Mouse (Mus musculus): ENCODE data around the gene Pbx2. TPM values are rescaled to one million over a fixed set of nuclear protein-coding genes. Genes with fewer than 3 reads are reported as not detected.

Pbx2 gene
- polyA plus RNA-seq, 1 experiment from 2014 or later: 12.8 TPM

DNA sequence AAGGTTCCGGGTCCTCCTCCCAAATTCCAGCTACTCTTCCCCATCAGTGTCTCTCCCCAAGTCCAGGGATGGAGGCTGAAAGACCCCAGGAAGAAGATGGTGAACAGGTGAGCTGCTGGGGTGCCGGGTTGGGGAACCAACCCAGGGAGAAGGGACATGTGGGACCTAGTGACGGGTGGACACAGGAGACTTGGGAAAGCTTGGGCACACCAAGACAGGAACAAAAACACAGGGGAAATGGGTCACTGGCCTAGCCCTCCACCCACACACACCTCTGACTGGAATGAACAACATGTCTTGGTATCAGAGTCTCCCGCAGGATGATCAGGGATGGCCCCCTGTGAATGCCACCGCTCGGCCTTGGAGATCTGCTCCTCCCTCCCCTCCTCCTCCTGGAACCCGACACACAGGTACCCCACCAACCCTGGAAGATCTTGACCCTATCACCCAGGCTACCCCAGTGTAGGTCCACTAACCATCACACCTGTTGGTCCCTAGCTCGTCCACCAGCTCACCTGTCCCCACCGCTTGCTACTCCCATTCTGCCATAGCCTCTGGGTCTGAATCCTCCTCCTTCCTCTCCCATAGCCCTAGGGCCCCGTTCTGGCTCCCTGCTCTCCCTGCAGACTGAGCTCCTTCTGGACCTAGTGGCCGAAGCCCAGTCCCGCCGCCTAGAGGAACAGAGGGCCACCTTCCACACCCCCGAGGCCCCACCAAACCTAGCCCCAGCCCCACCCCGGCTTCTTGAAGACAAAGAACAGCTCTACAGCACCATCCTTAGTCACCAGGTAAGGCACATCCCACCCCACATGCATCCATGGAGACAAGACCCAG lies 695 bp upstream of the Pbx2 start:
- Histone ChIP-seq H3K9me3 (ENCODE audit: control insufficient read depth, low read length) (no peaks in the 10 kb centered on the region), H3K4me3 (replicated peaks; ENCODE audit: low read depth, low read length) (no peak overlapping the region), H3K27ac (replicated peaks; ENCODE audit: low read depth, low read length) (peak overlapping the region; percentile 99; the same call in 1 of the 2 replicates), H3K4me2 (ENCODE audit: low read length) (peak overlapping the region; percentile 97), H3K4me1 (ENCODE audit: control insufficient read depth, insufficient read depth, low read length) (peaks cover 55% of the 10 kb centered on the region), H3K27me3 (ENCODE audit: control insufficient read depth, insufficient read depth, low read length) (no peaks in the 10 kb centered on the region), H3K9ac (replicated peaks; ENCODE audit: low read length) (no peak overlapping the region), H3K36me3 (ENCODE audit: control insufficient read depth, insufficient read depth, low read length) (peaks cover 11% of the 10 kb centered on the region)
- 67% methylated on average over 15 of the region's 15 CpGs for WGBS
- ATAC-seq (ENCODE audit: low FRiP score, low TSS enrichment): no peak
- DNase-seq: no peak

DNA sequence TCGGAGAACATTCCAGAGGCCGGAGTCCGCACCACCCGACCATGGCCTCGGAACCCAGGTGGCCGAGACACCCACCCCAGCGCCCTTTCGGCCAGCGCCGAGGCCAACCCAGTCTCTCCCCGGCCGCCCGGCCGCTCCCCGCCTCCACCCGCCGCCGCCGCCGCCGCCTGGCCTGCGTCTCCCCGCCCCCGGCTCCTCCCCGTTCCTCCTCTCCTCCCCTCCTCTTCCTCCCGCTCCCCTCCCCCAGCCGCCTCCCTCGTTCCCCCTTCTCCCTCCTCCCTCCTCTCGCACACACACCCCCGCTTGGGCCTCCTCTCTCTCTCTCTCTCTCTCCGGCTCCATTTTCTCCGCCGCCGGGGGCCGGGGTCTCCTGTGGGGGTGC lies 919 bp downstream of the Pbx2 start:
- WGBS: under 1% methylated on average over 31 of the region's 35 CpGs

DNA sequence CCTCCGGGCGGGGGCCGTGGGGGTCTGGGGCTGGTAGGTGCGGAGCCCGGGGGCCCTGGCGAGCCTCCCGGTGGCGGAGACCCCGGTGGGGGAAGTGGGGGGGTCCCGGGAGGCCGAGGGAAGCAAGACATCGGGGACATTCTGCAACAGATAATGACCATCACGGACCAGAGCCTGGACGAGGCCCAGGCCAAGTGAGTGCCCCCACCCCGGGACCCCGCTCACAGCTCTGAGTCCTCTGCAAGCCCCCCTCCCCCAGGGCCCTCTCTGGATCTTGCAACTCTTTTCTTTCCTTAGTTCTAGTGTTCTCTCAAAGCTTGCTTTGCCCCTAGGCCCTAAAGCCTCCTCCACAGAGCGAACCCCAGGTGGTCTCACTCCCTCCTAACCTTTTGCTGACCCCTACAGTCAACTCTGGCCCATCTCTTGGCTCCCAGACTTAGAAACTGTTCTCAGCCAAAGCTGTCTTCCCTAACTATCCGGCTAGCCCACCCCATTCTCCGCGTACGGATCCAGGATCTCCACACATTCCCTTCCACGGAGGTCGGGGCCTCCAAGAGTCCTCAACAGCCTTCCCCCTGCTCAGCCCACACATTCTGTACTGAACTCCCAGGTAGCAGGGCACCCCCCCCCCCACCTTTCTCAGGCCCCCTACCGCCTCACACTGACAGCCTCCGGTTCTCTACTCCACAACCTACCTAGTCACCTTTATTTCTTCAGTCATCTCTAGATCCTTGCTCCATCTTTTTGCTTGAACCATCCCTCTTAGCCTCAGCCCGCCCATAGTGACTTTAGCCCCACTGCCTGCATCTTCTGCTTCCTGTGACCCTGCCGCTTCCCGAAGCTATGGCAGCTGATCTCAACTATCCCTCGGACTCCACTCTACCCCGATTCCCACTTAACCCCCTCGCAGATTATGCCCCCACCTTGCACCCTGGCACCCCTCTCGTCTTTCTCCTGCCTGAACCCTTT lies 1.8 kb downstream of the Pbx2 start:
- Histone ChIP-seq H3K9me3 (ENCODE audit: control insufficient read depth, low read length) (no peaks in the 10 kb centered on the region), H3K36me3 (ENCODE audit: control insufficient read depth, insufficient read depth, low read length) (peaks cover 25% of the 10 kb centered on the region), H3K4me1 (ENCODE audit: control insufficient read depth, insufficient read depth, low read length) (peaks cover 42% of the 10 kb centered on the region), H3K4me3 (replicated peaks; ENCODE audit: low read depth, low read length) (peak overlapping the region; percentile 80), H3K9ac (replicated peaks; ENCODE audit: low read length) (peak overlapping the region; percentile 96), H3K4me2 (ENCODE audit: low read length) (peak overlapping the region; percentile 97), H3K27ac (replicated peaks; ENCODE audit: low read depth, low read length) (peak overlapping the region; percentile 99), H3K27me3 (ENCODE audit: control insufficient read depth, insufficient read depth, low read length) (no peaks in the 10 kb centered on the region)
- under 1% methylated on average over 30 of the region's 32 CpGs for WGBS
- 0 out of 2 replicates have a peak, but pooled peaks have one; percentile 12 for ATAC-seq (ENCODE audit: low FRiP score, low TSS enrichment)
- DNase-seq: peak; percentile 59

More for the DNA sequence above, 919 bp downstream of the Pbx2 start:
- no peaks in the 10 kb centered on the region for H3K27me3 ChIP-seq (ENCODE audit: control insufficient read depth, insufficient read depth, low read length)
- H3K36me3 ChIP-seq (ENCODE audit: control insufficient read depth, insufficient read depth, low read length): peaks cover 25% of the 10 kb centered on the region
- H3K9ac ChIP-seq (replicated peaks; ENCODE audit: low read length): peak overlapping the region; percentile 96
- H3K4me1 ChIP-seq (ENCODE audit: control insufficient read depth, insufficient read depth, low read length): peaks cover 43% of the 10 kb centered on the region
- ATAC-seq (ENCODE audit: low FRiP score, low TSS enrichment) (peak; percentile 35), DNase-seq (peak; percentile 95)
- H3K4me3 ChIP-seq (replicated peaks; ENCODE audit: low read depth, low read length): peak overlapping the region; percentile 80
- H3K27ac ChIP-seq (replicated peaks; ENCODE audit: low read depth, low read length): peak overlapping the region; percentile 99
- H3K9me3 ChIP-seq (ENCODE audit: control insufficient read depth, low read length): no peaks in the 10 kb centered on the region
- peak overlapping the region; percentile 97 for H3K4me2 ChIP-seq (ENCODE audit: low read length)

DNA sequence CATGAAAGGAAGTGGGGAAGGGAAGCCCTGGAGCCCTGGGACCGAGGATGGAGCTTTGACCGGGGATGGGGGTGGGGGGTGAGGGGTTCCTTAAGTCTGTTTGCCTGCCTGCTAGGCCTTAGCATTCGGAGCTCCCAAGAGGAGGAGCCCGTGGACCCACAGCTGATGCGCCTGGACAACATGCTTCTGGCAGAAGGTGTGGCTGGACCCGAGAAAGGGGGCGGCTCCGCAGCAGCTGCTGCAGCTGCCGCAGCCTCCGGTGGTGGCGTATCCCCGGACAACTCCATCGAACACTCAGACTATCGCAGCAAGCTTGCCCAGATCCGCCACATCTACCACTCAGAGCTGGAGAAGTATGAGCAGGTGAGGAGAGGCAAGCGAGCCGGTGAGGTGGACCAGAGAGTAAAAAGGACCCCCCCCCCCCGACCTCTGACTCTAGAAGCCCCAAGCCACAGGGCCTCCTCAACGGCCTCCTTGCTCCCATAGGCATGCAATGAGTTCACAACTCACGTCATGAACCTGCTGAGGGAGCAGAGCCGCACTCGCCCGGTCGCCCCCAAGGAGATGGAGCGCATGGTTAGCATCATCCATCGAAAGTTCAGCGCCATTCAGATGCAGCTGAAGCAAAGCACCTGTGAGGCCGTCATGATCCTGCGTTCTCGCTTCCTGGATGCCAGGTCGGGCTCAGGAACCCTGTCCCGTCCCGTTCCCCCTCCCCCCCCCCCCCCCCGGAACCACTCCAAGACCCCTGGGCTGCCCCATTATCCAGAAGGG lies 2.9 kb downstream of the Pbx2 start:
- H3K4me2 ChIP-seq (ENCODE audit: low read length): peak overlapping the region; percentile 97
- H3K9ac ChIP-seq (replicated peaks; ENCODE audit: low read length): peak overlapping the region; percentile 96
- H3K4me1 ChIP-seq (ENCODE audit: control insufficient read depth, insufficient read depth, low read length): peaks cover 31% of the 10 kb centered on the region
- ATAC-seq (ENCODE audit: low FRiP score, low TSS enrichment) (no peak), DNase-seq (peak; percentile 46)
- peak overlapping the region; percentile 80 for H3K4me3 ChIP-seq (replicated peaks; ENCODE audit: low read depth, low read length)
- H3K9me3 ChIP-seq (ENCODE audit: control insufficient read depth, low read length): no peaks in the 10 kb centered on the region
- H3K27me3 ChIP-seq (ENCODE audit: control insufficient read depth, insufficient read depth, low read length): no peaks in the 10 kb centered on the region
- 42% methylated on average over 34 of the region's 34 CpGs for WGBS
- peak overlapping the region; percentile 99 for H3K27ac ChIP-seq (replicated peaks; ENCODE audit: low read depth, low read length)
- peaks cover 25% of the 10 kb centered on the region for H3K36me3 ChIP-seq (ENCODE audit: control insufficient read depth, insufficient read depth, low read length)

DNA sequence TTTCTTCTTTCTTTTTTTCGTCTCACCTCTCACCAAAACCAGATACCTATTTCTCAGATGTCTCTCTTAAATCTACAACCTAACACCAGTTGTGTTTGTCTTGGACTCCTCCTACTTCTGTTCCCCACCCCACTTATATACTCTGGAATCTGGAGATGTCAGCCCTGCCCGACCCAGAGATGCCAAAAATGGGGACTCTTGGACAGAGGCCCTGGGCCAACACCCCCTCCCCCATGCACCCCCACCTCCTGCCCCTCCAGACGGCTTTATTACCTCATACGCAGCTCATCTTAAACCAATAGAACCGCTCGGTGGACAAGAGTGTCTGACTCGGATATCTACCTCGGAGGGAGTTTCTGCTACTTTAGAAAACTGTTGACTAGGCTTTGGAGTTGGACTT lies 5.0 kb downstream of the Pbx2 start:
- no peak for DNase-seq
- H3K4me2 ChIP-seq (ENCODE audit: low read length): no peak overlapping the region
- peaks cover 34% of the 10 kb centered on the region for H3K36me3 ChIP-seq (ENCODE audit: control insufficient read depth, insufficient read depth, low read length)
- no peak overlapping the region for H3K27ac ChIP-seq (replicated peaks; ENCODE audit: low read depth, low read length)
- 76% methylated on average over 8 of the region's 8 CpGs for WGBS
- no peak for ATAC-seq (ENCODE audit: low FRiP score, low TSS enrichment)
- H3K4me3 ChIP-seq (replicated peaks; ENCODE audit: low read depth, low read length): no peak overlapping the region
- H3K9ac ChIP-seq (replicated peaks; ENCODE audit: low read length): no peak overlapping the region
- H3K9me3 ChIP-seq (ENCODE audit: control insufficient read depth, low read length): no peaks in the 10 kb centered on the region
- H3K4me1 ChIP-seq (ENCODE audit: control insufficient read depth, insufficient read depth, low read length): peaks cover 18% of the 10 kb centered on the region
- H3K27me3 ChIP-seq (ENCODE audit: control insufficient read depth, insufficient read depth, low read length): no peaks in the 10 kb centered on the region

DNA sequence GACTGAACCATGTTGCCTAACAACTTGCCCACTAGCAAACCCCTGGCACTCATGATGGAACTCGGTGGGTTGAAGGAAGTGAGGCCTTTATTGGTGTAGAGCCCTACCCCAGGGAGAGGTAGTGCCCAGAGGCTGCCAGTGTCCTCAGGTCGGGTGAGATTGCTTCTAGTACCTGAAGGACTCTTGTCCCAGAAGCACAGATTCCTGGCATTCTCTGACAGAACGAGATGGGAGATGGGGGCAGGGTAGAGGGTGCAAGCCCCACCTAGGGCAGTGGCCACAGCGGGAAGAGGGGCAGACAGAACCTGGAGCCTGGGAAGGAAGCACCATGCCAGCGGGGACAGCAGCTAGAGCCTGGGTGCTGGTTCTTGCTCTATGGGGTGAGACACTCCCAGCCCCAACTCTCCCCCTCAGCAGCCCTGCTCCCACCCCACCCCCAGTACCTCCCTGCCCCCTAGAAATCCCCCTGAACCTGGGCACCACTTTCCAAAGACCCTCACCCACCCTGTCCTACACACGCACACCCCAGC lies 6.6 kb downstream of the Pbx2 start, which contains the start of gene Ager:
Gene Ager (plus strand): TSS at position 297 of the 530 bp plus-strand sequence.
- Histone ChIP-seq H3K27ac (replicated peaks; ENCODE audit: low read depth, low read length) (no peak within 1 kb of the TSS), H3K36me3 (ENCODE audit: control insufficient read depth, insufficient read depth, low read length) (peaks cover 42% of the 10 kb centered on the region), H3K9me3 (ENCODE audit: control insufficient read depth, low read length) (no peaks in the 10 kb centered on the region), H3K27me3 (ENCODE audit: control insufficient read depth, insufficient read depth, low read length) (no peaks in the 10 kb centered on the region), H3K9ac (replicated peaks; ENCODE audit: low read length) (no peak within 1 kb of the TSS), H3K4me2 (ENCODE audit: low read length) (no peak within 1 kb of the TSS), H3K4me3 (replicated peaks; ENCODE audit: low read depth, low read length) (no peak within 1 kb of the TSS), H3K4me1 (ENCODE audit: control insufficient read depth, insufficient read depth, low read length) (peaks cover 19% of the 10 kb centered on the region)
- DNase-seq (no peak), ATAC-seq (ENCODE audit: low FRiP score, low TSS enrichment) (no peak)
- 18% methylated on average over 6 of the region's 6 CpGs for WGBS

DNA sequence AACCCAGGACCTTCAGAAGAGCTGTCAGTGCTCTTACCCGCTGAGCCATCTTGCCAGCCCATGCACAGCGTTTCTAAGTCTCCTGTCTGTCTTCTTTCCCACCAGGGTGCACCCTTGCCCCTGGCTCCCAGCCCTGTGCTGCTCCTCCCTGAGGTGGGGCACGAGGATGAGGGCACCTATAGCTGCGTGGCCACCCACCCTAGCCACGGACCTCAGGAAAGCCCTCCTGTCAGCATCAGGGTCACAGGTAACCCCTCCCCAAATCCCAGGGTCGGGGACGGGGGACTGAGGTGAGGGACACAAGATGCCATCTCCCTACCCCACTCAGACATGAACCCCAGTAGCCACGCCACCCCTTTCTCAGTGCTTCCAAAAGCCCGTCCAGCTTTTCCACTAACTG lies 8.8 kb downstream of the Pbx2 start:
- H3K4me2 ChIP-seq (ENCODE audit: low read length): no peak overlapping the region
- no peaks in the 10 kb centered on the region for H3K27me3 ChIP-seq (ENCODE audit: control insufficient read depth, insufficient read depth, low read length)
- H3K4me3 ChIP-seq (replicated peaks; ENCODE audit: low read depth, low read length): no peak overlapping the region
- peaks cover 36% of the 10 kb centered on the region for H3K36me3 ChIP-seq (ENCODE audit: control insufficient read depth, insufficient read depth, low read length)
- no peak for ATAC-seq (ENCODE audit: low FRiP score, low TSS enrichment)
- DNase-seq: no peak
- 75% methylated on average over 9 of the region's 9 CpGs for WGBS
- peaks cover 12% of the 10 kb centered on the region for H3K4me1 ChIP-seq (ENCODE audit: control insufficient read depth, insufficient read depth, low read length)
- H3K27ac ChIP-seq (replicated peaks; ENCODE audit: low read depth, low read length): no peak overlapping the region
- no peak overlapping the region for H3K9ac ChIP-seq (replicated peaks; ENCODE audit: low read length)
- H3K9me3 ChIP-seq (ENCODE audit: control insufficient read depth, low read length): no peaks in the 10 kb centered on the region

DNA sequence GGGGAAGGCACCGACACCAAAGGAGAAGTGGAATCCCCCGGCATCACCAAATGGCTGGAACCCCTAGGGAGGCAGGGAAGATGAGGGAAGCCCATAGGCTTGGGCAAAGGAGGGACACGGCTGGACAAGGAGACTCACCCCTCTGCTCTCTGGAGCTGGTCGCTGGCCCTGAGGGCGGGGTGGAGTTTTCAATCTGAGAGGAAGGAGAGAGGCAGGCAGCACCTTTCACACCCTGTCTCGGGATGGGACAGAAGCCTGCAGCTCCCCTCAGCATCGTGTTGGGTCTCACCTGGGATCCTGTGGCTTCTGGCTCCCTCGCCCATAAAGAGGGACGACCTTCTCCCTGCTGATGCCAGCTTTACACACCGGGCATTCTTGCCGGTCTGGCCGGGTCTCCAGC lies 10.7 kb downstream of the Pbx2 start:
- ATAC-seq (ENCODE audit: low FRiP score, low TSS enrichment) (no peak), DNase-seq (no peak)
- Histone ChIP-seq H3K9ac (replicated peaks; ENCODE audit: low read length) (no peak overlapping the region; the same call in 1 of the 2 replicates), H3K4me2 (ENCODE audit: low read length) (peak overlapping the region; percentile 90; the same call in 1 of the 2 replicates), H3K9me3 (ENCODE audit: control insufficient read depth, low read length) (no peaks in the 10 kb centered on the region), H3K27me3 (ENCODE audit: control insufficient read depth, insufficient read depth, low read length) (no peaks in the 10 kb centered on the region), H3K36me3 (ENCODE audit: control insufficient read depth, insufficient read depth, low read length) (peaks cover 17% of the 10 kb centered on the region), H3K4me1 (ENCODE audit: control insufficient read depth, insufficient read depth, low read length) (peaks cover 21% of the 10 kb centered on the region), H3K4me3 (replicated peaks; ENCODE audit: low read depth, low read length) (no peak overlapping the region), H3K27ac (replicated peaks; ENCODE audit: low read depth, low read length) (no peak overlapping the region)
- WGBS: 93% methylated on average over 12 of the region's 12 CpGs

Measured in midbrain, embryonic 14.5 days (tissue).